19 mouse cellular contexts compared by ENCODE assay signal in genomic region chr2:124919762-124920255, GRCm38 (mm10).
DNase-seq lines count a peak whose midpoint lies in the region; ATAC-seq and TF ChIP-seq lines count a peak whose summit lies in the region.
"Had no signal": no experiment of that assay in that cellular context is flagged by ENCODE, and none has a peak within 500 bp of the region (broad histone marks: within the 10 kb centered on the region; RNA-seq: fewer than 3 reads in every experiment).

No protein-coding gene starts in this region.

- no peak overlapping the region for H3K4me3 ChIP-seq in heart, embryonic 15.5 days
- no peak overlapping the region for H3K4me3 ChIP-seq in lung, embryonic 14.5 days (ENCODE audit: low read depth, low read length)
- H3K4me3 ChIP-seq in lung, postnatal 0 days (ENCODE audit: low read depth, low read length) = no peak overlapping the region
- no peak overlapping the region for H3K4me3 ChIP-seq in liver, embryonic 12.5 days
- no peak overlapping the region for H3K4me3 ChIP-seq in layer of hippocampus, adult 2 months
- H3K4me3 ChIP-seq: forebrain, embryonic 12.5 days; hindbrain, embryonic 12.5 days; limb, embryonic 12.5 days; myocyte; neural tube, embryonic 15.5 days had no signal

- peaks cover 24% of the 10 kb centered on the region for H3K4me1 ChIP-seq in heart, embryonic 15.5 days (replicated peaks)
- no peaks in the 10 kb centered on the region for H3K4me1 ChIP-seq in lung, embryonic 14.5 days (ENCODE audit: insufficient read depth)
- H3K4me1 ChIP-seq in lung, postnatal 0 days (ENCODE audit: insufficient read depth, low read depth, low read length) = no peaks in the 10 kb centered on the region
- no peaks in the 10 kb centered on the region for H3K4me1 ChIP-seq in liver, embryonic 12.5 days
- H3K4me1 ChIP-seq: forebrain, embryonic 12.5 days; hindbrain, embryonic 12.5 days; limb, embryonic 12.5 days; neural tube, embryonic 15.5 days had no signal

- WGBS in heart, embryonic 15.5 days = 25% methylated on average over 1 of the region's 1 CpGs
- WGBS in lung, embryonic 14.5 days = 50% methylated on average over 1 of the region's 1 CpGs
- WGBS in lung, postnatal 0 days = 53% methylated on average over 1 of the region's 1 CpGs
- 60% methylated on average over 1 of the region's 1 CpGs for WGBS in liver, embryonic 12.5 days (ENCODE audit: insufficient replicate concordance)

- no peaks in the 10 kb centered on the region for H3K36me3 ChIP-seq in heart, embryonic 15.5 days
- no peaks in the 10 kb centered on the region for H3K36me3 ChIP-seq in lung, embryonic 14.5 days (ENCODE audit: insufficient read depth)
- H3K36me3 ChIP-seq in lung, postnatal 0 days (ENCODE audit: insufficient read depth, low read length) = no peaks in the 10 kb centered on the region
- H3K36me3 ChIP-seq in liver, embryonic 12.5 days = no peaks in the 10 kb centered on the region
- H3K36me3 ChIP-seq: forebrain, embryonic 12.5 days; hindbrain, embryonic 12.5 days; limb, embryonic 12.5 days; neural tube, embryonic 15.5 days had no signal

- ATAC-seq in heart, embryonic 15.5 days (replicated peaks; ENCODE audit: insufficient number of reproducible peaks, insufficient read depth, low FRiP score, low read depth) = peak; percentile 43; the same call in 1 of the 2 replicates
- 0 out of 2 replicates have a peak, but pooled peaks have one; percentile 54 for ATAC-seq in lung, embryonic 14.5 days (ENCODE audit: insufficient read depth)
- no peak for ATAC-seq in lung, postnatal 0 days
- peak; percentile 37; the same call in 1 of the 2 replicates for ATAC-seq in liver, embryonic 12.5 days
- ATAC-seq: inflammation-experienced regulatory T-cells, adult 6 months had no signal

- intact Hi-C loops in left cerebral cortex, postnatal 4 days (cut with DNase I) = loop anchor here (10.0 kb wide), 1 partner anchor 1605 kb away; no protein-coding TSS in a partner anchor

- H3K27me3 ChIP-seq in heart, embryonic 15.5 days = no peaks in the 10 kb centered on the region
- H3K27me3 ChIP-seq in lung, embryonic 14.5 days (ENCODE audit: insufficient read depth, low read length) = no peaks in the 10 kb centered on the region
- no peaks in the 10 kb centered on the region for H3K27me3 ChIP-seq in lung, postnatal 0 days (replicated peaks; ENCODE audit: insufficient read depth, low read length)
- no peaks in the 10 kb centered on the region for H3K27me3 ChIP-seq in liver, embryonic 12.5 days (replicated peaks)
- H3K27me3 ChIP-seq: forebrain, embryonic 12.5 days; hindbrain, embryonic 12.5 days; limb, embryonic 12.5 days; neural tube, embryonic 15.5 days had no signal

- H3K9ac ChIP-seq in heart, embryonic 15.5 days = no peak overlapping the region
- H3K9ac ChIP-seq in lung, embryonic 14.5 days = no peak overlapping the region
- no peak overlapping the region for H3K9ac ChIP-seq in lung, postnatal 0 days (replicated peaks; ENCODE audit: low read depth)
- no peak overlapping the region for H3K9ac ChIP-seq in liver, embryonic 12.5 days
- H3K9ac ChIP-seq: forebrain, embryonic 12.5 days; hindbrain, embryonic 12.5 days; limb, embryonic 12.5 days; neural tube, embryonic 15.5 days had no signal

- no peak overlapping the region for H3K4me2 ChIP-seq in heart, embryonic 15.5 days
- H3K4me2 ChIP-seq in lung, embryonic 14.5 days = no peak overlapping the region
- H3K4me2 ChIP-seq in lung, postnatal 0 days (replicated peaks; ENCODE audit: low read depth, low read length) = no peak overlapping the region
- no peak overlapping the region for H3K4me2 ChIP-seq in liver, embryonic 12.5 days
- H3K4me2 ChIP-seq: forebrain, embryonic 12.5 days; hindbrain, embryonic 12.5 days; limb, embryonic 12.5 days; neural tube, embryonic 15.5 days had no signal

- no peak for TF ChIP-seq CTCF in lung, embryonic 14.5 days (IDR thresholded peaks at IDR 0.05; ENCODE audit: low read depth)
- no peak for TF ChIP-seq CTCF in lung, postnatal 0 days (IDR thresholded peaks at IDR 0.05)
- no peak for TF ChIP-seq CTCF in layer of hippocampus, adult 2 months (conservative IDR thresholded peaks at IDR 0.05)

- no peak for DNase-seq in heart, postnatal 4 days
- DNase-seq in lung, embryonic 14.5 days = no peak
- DNase-seq in lung, postnatal 0 days (ENCODE audit: low spot score) = no peak
- peak; percentile 28 for DNase-seq in embryo, embryonic 10.5 days (ENCODE audit: low spot score)
- DNase-seq in layer of hippocampus, adult 2 months (ENCODE audit: low spot score in 2 of 2) = no peak
- DNase-seq in left cerebral cortex, postnatal 4 days = no peak
- DNase-seq: cerebellum, adult 8-10 months; gastrocnemius, postnatal 36 days; layer of hippocampus, adult 9-11 months; midbrain, embryonic 14.5 days had no signal

- TF ChIP-seq EP300 in lung, postnatal 0 days (IDR thresholded peaks at IDR 0.05) = no peak

- peak overlapping the region; percentile 76 for H3K27ac ChIP-seq in heart, embryonic 15.5 days
- H3K27ac ChIP-seq in lung, embryonic 14.5 days (ENCODE audit: low read depth) = peak overlapping the region; percentile 36; the same call in 1 of the 2 replicates
- no peak overlapping the region for H3K27ac ChIP-seq in lung, postnatal 0 days (ENCODE audit: low read length)
- H3K27ac ChIP-seq in liver, embryonic 12.5 days = no peak overlapping the region
- no peak overlapping the region for H3K27ac ChIP-seq in layer of hippocampus, adult 2 months
- H3K27ac ChIP-seq: forebrain, embryonic 12.5 days; hindbrain, embryonic 12.5 days; kidney, postnatal 0 days; limb, embryonic 12.5 days; neural tube, embryonic 15.5 days had no signal

- no peaks in the 10 kb centered on the region for H3K9me3 ChIP-seq in heart, embryonic 15.5 days (replicated peaks)
- H3K9me3 ChIP-seq in lung, embryonic 14.5 days (ENCODE audit: low read depth, low read length) = no peaks in the 10 kb centered on the region
- no peaks in the 10 kb centered on the region for H3K9me3 ChIP-seq in lung, postnatal 0 days (ENCODE audit: low read length)
- no peaks in the 10 kb centered on the region for H3K9me3 ChIP-seq in liver, embryonic 12.5 days (replicated peaks)
- H3K9me3 ChIP-seq: forebrain, embryonic 12.5 days; hindbrain, embryonic 12.5 days; limb, embryonic 12.5 days; neural tube, embryonic 15.5 days had no signal

Comparison
In these comparisons a context has a peak if more than half of its experiments do, and no peak if none do; other contexts are left out.
1. H3K27ac ChIP-seq: peak in heart, embryonic 15.5 days (single experiment) and lung, embryonic 14.5 days (single experiment); none in lung, postnatal 0 days (single experiment), liver, embryonic 12.5 days (single experiment) and layer of hippocampus, adult 2 months (single experiment).